Mouse (Mus musculus): ENCODE measurements at regions not wholly inside any gene's neighbourhood (a gene's known extent, or its start where the extent isn't known, plus 50 kb on each side); places are given as distances from the start of the nearest gene placed in this dataset.
A peak's percentile ranks its signal among the peaks of the same experiment; 100 is the strongest.
"Not testable (repeated sequence)": the region's sequence is repeated elsewhere in the genome, so short reads cannot be mapped to it uniquely, and the experiment has no call there.

DNA sequence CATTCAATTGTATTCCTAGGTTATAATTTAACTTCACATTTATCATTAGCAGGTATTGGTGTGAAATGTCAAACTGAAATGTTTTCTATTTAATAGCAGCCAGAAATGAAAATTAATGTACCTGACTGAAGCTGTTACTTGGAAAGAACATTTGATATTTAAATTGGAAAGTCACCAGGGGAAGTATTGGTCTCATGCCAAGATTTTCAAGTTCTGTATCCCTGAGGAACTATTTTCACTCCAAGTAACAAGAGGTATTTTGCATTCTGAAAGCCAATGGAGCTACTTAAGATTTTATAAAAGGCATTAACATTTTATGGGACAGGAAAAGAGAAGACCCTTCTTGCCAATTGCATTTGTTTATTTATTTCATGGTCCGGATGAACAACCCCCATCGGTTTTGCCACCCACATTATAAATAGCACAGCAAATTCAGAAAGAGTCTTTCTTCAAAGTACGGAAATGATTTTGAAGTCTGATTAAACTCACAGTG is 289.3 kb downstream of the Casp12 start:
- Histone ChIP-seq H3K27me3 (replicated peaks; ENCODE audit: control insufficient read depth, insufficient read depth, low read length) (no peaks in the 10 kb centered on the region), H3K4me3 (ENCODE audit: low read depth, low read length) (no peak overlapping the region), H3K4me2 (no peak overlapping the region), H3K27ac (ENCODE audit: low read depth, low read length) (no peak overlapping the region), H3K4me1 (replicated peaks; ENCODE audit: control insufficient read depth, insufficient read depth, low read length) (no peaks in the 10 kb centered on the region), H3K9me3 (ENCODE audit: control insufficient read depth, low read length) (no peaks in the 10 kb centered on the region), H3K9ac (ENCODE audit: low read depth, low read length) (no peak overlapping the region), H3K36me3 (ENCODE audit: control insufficient read depth, insufficient read depth, low read length) (no peaks in the 10 kb centered on the region)
- no peak for ATAC-seq (replicated peaks; ENCODE audit: low FRiP score)
- DNase-seq (ENCODE audit: low spot score), result no peak
- 70% methylated on average over 3 of the region's 3 CpGs for WGBS

DNA sequence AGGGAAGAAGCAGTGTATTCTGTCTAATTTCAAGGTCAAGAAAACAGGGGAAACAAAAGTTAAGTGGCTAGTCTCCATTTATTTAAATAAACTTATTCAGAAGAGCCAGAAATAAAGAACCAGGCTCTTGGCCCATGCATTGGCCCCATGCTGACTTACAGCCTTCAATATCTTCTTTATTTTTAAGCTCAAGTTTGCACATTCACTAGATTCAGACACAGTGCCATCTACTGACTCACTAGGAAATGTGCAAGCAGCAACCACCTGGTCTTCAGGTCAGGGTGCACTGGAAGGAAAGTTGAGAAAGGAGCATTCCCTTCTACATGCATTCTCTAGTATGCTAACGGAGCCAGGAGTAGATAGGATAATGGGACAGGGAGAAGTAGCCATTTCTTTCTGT is 289.7 kb downstream of the Casp12 start:
- Histone ChIP-seq H3K4me2 (no peak overlapping the region), H3K36me3 (ENCODE audit: control insufficient read depth, insufficient read depth, low read length) (no peaks in the 10 kb centered on the region), H3K9me3 (ENCODE audit: control insufficient read depth, low read length) (no peaks in the 10 kb centered on the region), H3K27ac (ENCODE audit: low read depth, low read length) (no peak overlapping the region), H3K4me1 (replicated peaks; ENCODE audit: control insufficient read depth, insufficient read depth, low read length) (no peaks in the 10 kb centered on the region), H3K4me3 (ENCODE audit: low read depth, low read length) (no peak overlapping the region), H3K27me3 (replicated peaks; ENCODE audit: control insufficient read depth, insufficient read depth, low read length) (no peaks in the 10 kb centered on the region), H3K9ac (ENCODE audit: low read depth, low read length) (no peak overlapping the region)
- WGBS, result 21% methylated on average over 1 of the region's 1 CpGs
- ATAC-seq (replicated peaks; ENCODE audit: low FRiP score) (0 out of 2 replicates have a peak, but pooled peaks have one; percentile 36), DNase-seq (ENCODE audit: low spot score) (no peak)

DNA sequence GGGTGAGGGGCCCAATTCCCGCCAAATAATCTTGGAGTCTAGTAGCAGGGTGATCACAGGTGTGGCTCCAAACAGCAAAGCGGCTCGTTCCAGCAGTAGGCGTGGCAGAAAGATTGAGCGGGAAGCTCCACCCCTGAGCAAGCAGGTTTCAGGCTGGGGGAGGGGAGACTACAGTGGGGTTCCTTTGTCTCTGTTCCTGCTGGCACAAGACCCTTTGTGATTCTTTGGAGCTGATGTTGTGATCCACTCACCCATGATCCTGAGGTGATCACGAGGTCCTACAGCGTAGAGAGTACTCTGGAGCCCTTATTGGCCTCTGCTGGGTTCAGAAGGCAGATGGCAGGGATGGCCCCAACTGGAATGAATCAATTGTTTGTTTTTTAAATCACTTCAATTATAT is 318.7 kb downstream of the Casp12 start:
- 87% methylated on average over 7 of the region's 7 CpGs for WGBS
- no peak for ATAC-seq (replicated peaks; ENCODE audit: low FRiP score)
- H3K9me3 ChIP-seq (ENCODE audit: control insufficient read depth, low read length), result no peaks in the 10 kb centered on the region

DNA sequence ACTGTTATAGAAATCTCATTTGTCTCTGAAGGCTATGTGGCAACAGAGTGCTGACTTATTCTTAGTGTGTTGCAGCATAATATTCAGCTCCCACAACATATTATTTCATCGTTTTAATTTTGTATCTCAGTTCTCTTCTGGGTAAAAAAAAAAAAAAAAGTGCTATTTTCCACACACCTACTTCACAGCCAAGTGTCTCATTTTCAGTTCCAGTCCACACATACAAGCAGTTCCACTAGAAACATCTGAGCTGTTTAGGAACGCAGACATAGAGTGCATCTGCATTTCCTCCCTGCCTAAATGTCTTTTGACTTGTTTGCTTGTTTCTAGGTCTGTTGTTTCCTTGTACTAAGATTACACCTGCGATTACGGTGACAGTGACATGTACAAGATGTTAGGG is 328.3 kb downstream of the Casp12 start:
- DNase-seq (ENCODE audit: low spot score) (no peak), ATAC-seq (replicated peaks; ENCODE audit: low FRiP score) (no peak)
- Histone ChIP-seq H3K27ac (ENCODE audit: low read depth, low read length) (no peak overlapping the region), H3K4me2 (no peak overlapping the region), H3K27me3 (replicated peaks; ENCODE audit: control insufficient read depth, insufficient read depth, low read length) (no peaks in the 10 kb centered on the region), H3K4me1 (replicated peaks; ENCODE audit: control insufficient read depth, insufficient read depth, low read length) (no peaks in the 10 kb centered on the region), H3K9me3 (ENCODE audit: control insufficient read depth, low read length) (no peaks in the 10 kb centered on the region), H3K9ac (ENCODE audit: low read depth, low read length) (no peak overlapping the region), H3K36me3 (ENCODE audit: control insufficient read depth, insufficient read depth, low read length) (no peaks in the 10 kb centered on the region), H3K4me3 (ENCODE audit: low read depth, low read length) (no peak overlapping the region)
- WGBS, result 81% methylated on average over 4 of the region's 4 CpGs

More for the DNA sequence above, 318.7 kb downstream of the Casp12 start:
- Histone ChIP-seq H3K4me3 (ENCODE audit: low read depth, low read length) (no peak overlapping the region), H3K9ac (ENCODE audit: low read depth, low read length) (no peak overlapping the region), H3K4me2 (no peak overlapping the region), H3K36me3 (ENCODE audit: control insufficient read depth, insufficient read depth, low read length) (no peaks in the 10 kb centered on the region), H3K4me1 (replicated peaks; ENCODE audit: control insufficient read depth, insufficient read depth, low read length) (no peaks in the 10 kb centered on the region), H3K27ac (ENCODE audit: low read depth, low read length) (no peak overlapping the region), H3K27me3 (replicated peaks; ENCODE audit: control insufficient read depth, insufficient read depth, low read length) (no peaks in the 10 kb centered on the region)
- no peak for DNase-seq (ENCODE audit: low spot score)

DNA sequence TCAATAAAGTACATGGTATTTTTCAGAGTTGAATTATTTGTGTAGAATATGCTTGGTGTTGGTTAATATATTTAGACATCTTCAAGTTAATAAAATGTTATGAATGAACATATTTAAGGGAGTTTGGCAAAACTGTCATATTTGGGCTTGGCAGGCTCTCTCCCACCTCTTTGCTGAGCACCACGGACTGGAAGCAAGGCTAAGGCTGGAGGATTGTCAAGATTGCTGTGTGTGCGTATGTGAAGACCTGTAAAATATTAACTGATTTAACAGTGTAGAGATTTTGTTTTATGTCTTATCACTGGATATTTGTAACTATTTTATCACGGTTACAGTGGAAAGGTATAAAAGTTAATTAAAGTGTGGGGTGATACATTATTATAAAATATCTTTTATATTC is 363.3 kb downstream of the Casp12 start:
- Histone ChIP-seq H3K9me3 (ENCODE audit: control insufficient read depth, low read length) (no peaks in the 10 kb centered on the region), H3K4me3 (ENCODE audit: low read depth, low read length) (no peak overlapping the region), H3K4me1 (replicated peaks; ENCODE audit: control insufficient read depth, insufficient read depth, low read length) (no peaks in the 10 kb centered on the region), H3K4me2 (no peak overlapping the region), H3K27ac (ENCODE audit: low read depth, low read length) (no peak overlapping the region), H3K36me3 (ENCODE audit: control insufficient read depth, insufficient read depth, low read length) (no peaks in the 10 kb centered on the region), H3K27me3 (replicated peaks; ENCODE audit: control insufficient read depth, insufficient read depth, low read length) (no peaks in the 10 kb centered on the region), H3K9ac (ENCODE audit: low read depth, low read length) (no peak overlapping the region)
- no peak for DNase-seq (ENCODE audit: low spot score)
- 76% methylated on average over 3 of the region's 3 CpGs for WGBS
- no peak for ATAC-seq (replicated peaks; ENCODE audit: low FRiP score)

DNA sequence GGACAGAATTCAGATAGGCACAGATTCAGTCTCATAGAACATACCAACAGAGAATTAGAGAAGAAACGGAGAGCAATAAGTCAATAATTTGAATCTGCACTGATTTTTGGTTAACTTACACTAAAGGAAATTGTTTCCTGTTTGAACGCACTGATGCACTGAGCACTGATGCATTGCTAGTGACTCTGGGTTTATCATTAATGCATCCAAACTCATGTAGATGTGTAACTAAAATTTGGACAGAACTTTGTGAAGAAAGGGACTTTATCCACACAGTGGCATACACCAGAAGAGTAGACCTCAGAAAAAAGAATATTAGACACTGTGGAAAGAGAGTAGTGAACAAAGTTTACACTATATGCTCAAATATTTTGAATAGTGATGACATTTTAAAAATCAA is 364.2 kb downstream of the Casp12 start:
- DNase-seq (ENCODE audit: low spot score) (no peak), ATAC-seq (replicated peaks; ENCODE audit: low FRiP score) (no peak)
- no peaks in the 10 kb centered on the region for H3K27me3 ChIP-seq (replicated peaks; ENCODE audit: control insufficient read depth, insufficient read depth, low read length)
- H3K4me3 ChIP-seq (ENCODE audit: low read depth, low read length), result no peak overlapping the region
- WGBS, result 78% methylated on average over 2 of the region's 2 CpGs
- no peak overlapping the region for H3K4me2 ChIP-seq
- H3K36me3 ChIP-seq (ENCODE audit: control insufficient read depth, insufficient read depth, low read length), result no peaks in the 10 kb centered on the region
- H3K9me3 ChIP-seq (ENCODE audit: control insufficient read depth, low read length), result no peaks in the 10 kb centered on the region
- no peaks in the 10 kb centered on the region for H3K4me1 ChIP-seq (replicated peaks; ENCODE audit: control insufficient read depth, insufficient read depth, low read length)
- H3K9ac ChIP-seq (ENCODE audit: low read depth, low read length), result no peak overlapping the region
- no peak overlapping the region for H3K27ac ChIP-seq (ENCODE audit: low read depth, low read length)

DNA sequence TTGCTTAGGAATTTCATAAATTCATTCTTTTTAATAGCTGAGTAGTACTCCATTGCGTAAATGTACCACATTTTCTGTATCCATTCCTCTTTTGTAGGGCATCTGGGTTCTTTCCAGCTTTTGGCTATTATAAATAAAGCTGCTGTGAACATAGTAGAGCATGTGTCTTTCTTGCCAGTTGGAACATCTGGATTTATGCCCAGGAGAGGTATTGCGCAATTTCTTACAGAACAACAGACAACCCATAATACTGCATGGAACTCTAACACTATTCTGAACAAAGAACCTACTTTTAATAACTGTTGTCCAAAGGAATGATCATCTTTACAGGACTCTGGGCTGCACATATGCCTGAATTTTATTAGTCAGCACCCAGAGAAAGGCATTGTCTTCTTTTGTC is 373.4 kb downstream of the Casp12 start:
- 81% methylated on average over 2 of the region's 2 CpGs for WGBS
- H3K36me3 ChIP-seq (ENCODE audit: control insufficient read depth, insufficient read depth, low read length); H3K9ac ChIP-seq (ENCODE audit: low read depth, low read length); H3K27me3 ChIP-seq (replicated peaks; ENCODE audit: control insufficient read depth, insufficient read depth, low read length); H3K27ac ChIP-seq (ENCODE audit: low read depth, low read length); H3K4me2 ChIP-seq; DNase-seq (ENCODE audit: low spot score); H3K4me3 ChIP-seq (ENCODE audit: low read depth, low read length); ATAC-seq (replicated peaks; ENCODE audit: low FRiP score); H3K4me1 ChIP-seq (replicated peaks; ENCODE audit: control insufficient read depth, insufficient read depth, low read length); H3K9me3 ChIP-seq (ENCODE audit: control insufficient read depth, low read length): not testable (repeated sequence)

DNA sequence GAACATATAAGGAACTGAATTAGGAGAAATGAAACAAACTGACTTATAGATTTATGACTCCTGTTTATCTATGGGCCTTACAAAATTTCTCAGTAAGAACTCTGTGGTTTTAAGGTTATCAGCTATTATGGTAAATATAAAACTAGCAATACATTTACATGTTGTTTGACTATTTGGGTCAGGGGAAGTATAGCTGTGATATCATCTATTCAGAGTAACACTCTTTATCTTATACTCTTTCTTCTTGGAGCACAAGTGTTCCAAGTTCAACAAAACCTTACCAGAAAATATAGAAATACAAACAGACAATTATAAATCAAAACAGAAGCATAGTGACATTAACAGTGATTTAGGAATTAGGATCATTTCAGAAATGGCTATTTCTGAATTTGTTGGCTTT is 383.6 kb downstream of the Casp12 start:
- H3K4me3 ChIP-seq (ENCODE audit: low read depth, low read length), result no peak overlapping the region
- no peak for DNase-seq (ENCODE audit: low spot score)
- H3K27ac ChIP-seq (ENCODE audit: low read depth, low read length), result no peak overlapping the region
- no peaks in the 10 kb centered on the region for H3K27me3 ChIP-seq (replicated peaks; ENCODE audit: control insufficient read depth, insufficient read depth, low read length)
- H3K4me1 ChIP-seq (replicated peaks; ENCODE audit: control insufficient read depth, insufficient read depth, low read length), result no peaks in the 10 kb centered on the region
- H3K4me2 ChIP-seq, result no peak overlapping the region
- H3K36me3 ChIP-seq (ENCODE audit: control insufficient read depth, insufficient read depth, low read length), result no peaks in the 10 kb centered on the region
- no peak overlapping the region for H3K9ac ChIP-seq (ENCODE audit: low read depth, low read length)
- H3K9me3 ChIP-seq (ENCODE audit: control insufficient read depth, low read length), result no peaks in the 10 kb centered on the region
- ATAC-seq (replicated peaks; ENCODE audit: low FRiP score), result no peak

DNA sequence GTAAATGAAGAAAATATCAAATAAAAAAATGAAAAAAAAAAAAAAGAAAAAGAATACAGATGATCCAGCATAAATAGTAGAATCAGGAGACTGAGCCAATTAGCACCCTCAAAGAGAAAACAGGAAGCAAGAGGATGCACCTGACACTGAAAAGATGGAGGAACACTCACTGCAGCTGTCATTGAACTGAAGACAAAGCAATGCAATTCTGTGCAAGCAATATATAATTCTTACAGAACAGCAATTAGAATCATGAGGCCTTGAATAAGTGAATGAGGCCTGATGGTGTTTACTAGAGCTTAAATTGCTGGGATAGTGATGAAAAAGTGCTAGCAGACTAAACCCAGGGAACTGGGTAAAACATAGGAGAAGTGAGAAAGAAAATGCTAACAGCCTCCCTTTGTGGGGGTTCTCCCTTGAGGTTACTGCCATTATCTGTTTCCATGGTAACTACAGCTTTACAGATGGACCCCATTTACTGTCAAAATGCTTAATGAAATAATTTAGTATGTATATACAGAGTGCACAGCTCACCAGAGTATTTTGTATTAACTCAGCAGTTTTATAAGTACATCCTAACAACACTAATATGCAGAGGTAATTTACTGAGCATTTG is 407.6 kb downstream of the Casp12 start:
- Histone ChIP-seq H3K9ac (ENCODE audit: low read depth, low read length) (no peak overlapping the region), H3K4me1 (replicated peaks; ENCODE audit: control insufficient read depth, insufficient read depth, low read length) (no peaks in the 10 kb centered on the region), H3K9me3 (ENCODE audit: control insufficient read depth, low read length) (no peaks in the 10 kb centered on the region), H3K27ac (ENCODE audit: low read depth, low read length) (no peak overlapping the region), H3K27me3 (replicated peaks; ENCODE audit: control insufficient read depth, insufficient read depth, low read length) (no peaks in the 10 kb centered on the region), H3K4me3 (ENCODE audit: low read depth, low read length) (no peak overlapping the region), H3K36me3 (ENCODE audit: control insufficient read depth, insufficient read depth, low read length) (no peaks in the 10 kb centered on the region), H3K4me2 (no peak overlapping the region)
- DNase-seq (ENCODE audit: low spot score) (no peak), ATAC-seq (replicated peaks; ENCODE audit: low FRiP score) (no peak)
